Mouse (Mus musculus) adrenal gland, postnatal 4 days (tissue): Measurements from ENCODE around the gene Ssh3. TPM values are rescaled to one million over a fixed set of nuclear protein-coding genes. Genes with fewer than 3 reads are reported as not detected.

Experiments used
- DNase-seq, 2 experiments: peaks; one replicate each; pipeline ENCODE4 v3.0.0; 2021 to 2022; ENCODE audit warnings: low spot score in 2 of 2, mixed read lengths in 2 of 2
- long read RNA-seq, 2 experiments: library from polyadenylated mRNA; stranded (forward); transcript quantifications; one replicate each; pipeline ENCODE4 v2.0.0; 2021
- total RNA-seq, 2 experiments: library from RNA; stranded (reverse); gene quantifications; 2 replicates each; pipeline ENCODE4 v1.2.3; 2021

Ssh3 gene
- 10 to 100 TPM; 37.6 to 40.9 TPM for total RNA-seq
- long read RNA-seq, experiment 1, partial matches to known transcripts: 0 of 6 reads
- long read RNA-seq, experiment 1, other reads (novel, unspliced or antisense): 3 of 6 reads
- long read RNA-seq, experiment 2, transcript Ssh3-202 (14 exons, 2,705 nt): major isoform, 9 of 16 reads
- long read RNA-seq, experiment 2, partial matches to known transcripts: 0 of 16 reads
- long read RNA-seq, experiment 2, other reads (novel, unspliced or antisense): 2 of 16 reads

- DNase-seq: peak; percentile 39 to 40
These were observed at the start of gene Ssh3 for GRCm38 (mm10) chr19:4268566-4269361. Gene Ssh3 (minus strand): TSS chr19:4269180.

GRCm38 (mm10) chr19:4317181-4317580 is 48.2 kb upstream of the Ssh3 start:
- no peak for DNase-seq

- no peak for DNase-seq
These were observed 46.4 kb upstream of the Ssh3 start for GRCm38 (mm10) chr19:4315223-4315944.

DNA sequence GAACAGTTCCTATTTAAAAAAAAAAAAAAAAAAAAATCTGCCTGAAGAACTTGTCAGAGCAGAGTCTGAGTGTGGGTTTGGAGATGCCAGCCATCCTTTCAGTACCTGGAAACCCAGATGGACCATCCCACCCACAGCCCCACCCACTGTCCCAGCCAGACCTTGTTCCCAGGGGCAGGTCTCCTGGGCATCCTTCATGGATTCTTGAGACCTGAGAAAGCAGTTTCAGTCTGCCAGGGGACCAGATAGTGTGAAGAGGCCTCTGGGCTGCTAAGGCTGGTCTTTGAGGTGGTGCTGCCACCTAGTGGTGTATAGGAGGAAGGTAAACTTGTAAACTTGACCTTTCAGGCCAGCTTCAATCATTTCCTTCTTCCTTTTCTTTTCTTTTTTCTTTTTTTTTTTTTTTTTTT is 40.8 kb upstream of the Ssh3 start:
- no peak for DNase-seq

DNA sequence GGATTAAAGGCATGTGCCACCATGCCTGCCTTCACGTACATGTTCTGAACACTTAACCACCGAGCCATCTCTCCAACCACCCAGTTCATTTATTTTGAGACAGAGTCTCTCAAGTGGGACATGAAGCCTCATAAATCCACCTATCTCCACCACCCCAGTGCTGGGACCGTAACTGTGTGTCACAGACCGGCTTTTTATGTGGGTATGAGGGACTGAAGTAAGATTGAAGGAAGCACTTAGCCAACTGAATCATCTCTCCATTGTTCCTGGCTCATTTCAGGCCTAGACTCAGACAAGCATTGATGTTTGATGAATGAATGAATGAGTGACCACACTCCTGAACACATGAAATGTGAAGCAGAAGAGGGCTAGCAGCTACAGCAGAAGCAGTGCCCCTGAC is 40.3 kb upstream of the Ssh3 start:
- DNase-seq: no peak

DNA sequence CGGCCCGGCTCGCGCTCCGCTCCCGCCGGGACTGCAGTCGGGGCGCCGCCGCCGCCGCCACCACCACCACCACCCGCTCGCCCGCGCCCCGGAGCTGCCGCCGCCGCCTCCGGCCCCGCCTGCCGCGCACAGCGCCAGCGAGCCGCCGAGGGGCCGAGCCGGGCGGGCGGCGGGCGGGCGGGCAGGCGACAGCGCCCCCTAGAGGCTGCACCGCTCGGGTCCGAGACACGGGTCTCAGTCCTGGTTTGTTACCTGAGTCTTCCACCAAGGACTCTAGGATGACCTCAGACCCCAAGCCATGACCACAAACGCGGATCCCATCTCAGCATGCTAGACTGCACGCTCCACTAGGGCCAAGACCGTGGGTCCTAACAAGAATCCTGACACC is 37.2 kb upstream of the Ssh3 start, which contains the start of gene Grk2:
Grk2 (minus strand) TSS at position 33 of the 388 bp plus-strand sequence.
- DNase-seq: peak; percentile 51 to 65

DNA sequence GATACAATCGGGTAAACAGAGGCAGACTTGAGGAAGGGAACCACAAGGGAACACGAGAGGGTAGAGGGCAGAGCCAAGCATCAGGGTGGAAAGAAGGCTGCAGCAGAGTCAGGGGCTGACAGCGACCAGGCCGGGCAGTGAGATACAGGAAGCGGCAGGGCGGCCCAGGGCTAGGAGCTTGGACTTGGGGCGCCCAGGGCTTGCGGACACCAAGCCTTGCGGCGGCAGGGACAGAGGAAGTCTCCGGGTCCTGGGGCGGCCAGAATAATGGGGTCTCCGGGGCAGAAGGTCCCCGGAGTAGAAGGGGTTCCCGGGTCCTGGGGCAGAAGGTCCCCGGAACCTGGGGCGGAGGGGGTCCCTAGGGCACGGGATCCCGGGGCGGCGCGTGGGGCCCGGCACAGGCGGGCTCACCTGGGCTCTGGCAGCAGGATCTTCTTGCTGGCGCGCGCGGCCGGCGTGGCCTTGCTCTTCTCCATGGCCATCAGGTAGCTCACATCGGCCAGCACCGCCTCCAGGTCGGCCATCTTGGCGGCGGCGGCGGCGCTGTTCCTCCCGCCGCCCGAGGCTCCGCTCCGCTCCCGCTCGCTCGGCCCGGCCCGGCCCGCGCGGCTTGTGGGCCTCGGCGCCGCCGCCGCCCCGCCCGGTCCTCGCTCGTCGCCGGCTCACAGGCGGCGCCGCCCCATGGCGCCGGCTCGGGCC is 36.7 kb upstream of the Ssh3 start:
- no peak for DNase-seq

DNA sequence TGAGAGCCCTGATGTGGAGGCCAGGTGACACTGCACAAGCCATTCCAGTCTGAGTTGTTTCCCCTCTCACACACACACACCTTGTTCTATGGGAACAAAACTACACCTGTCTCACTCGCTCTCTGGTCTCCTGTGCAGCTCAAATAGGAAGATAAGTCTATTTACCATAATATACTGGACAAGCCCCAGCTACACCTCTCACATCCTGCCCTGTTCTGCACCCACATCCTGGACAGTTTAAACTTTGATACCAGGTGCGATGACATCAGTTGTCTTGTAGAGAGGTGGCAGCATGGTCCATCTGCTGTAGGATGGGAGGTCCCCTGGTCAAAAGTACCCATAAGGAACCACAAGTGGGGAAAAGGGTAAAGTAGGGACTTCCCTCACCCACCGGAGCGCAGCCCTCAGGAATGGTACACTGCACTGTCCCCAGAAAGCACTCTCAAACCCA is 35.9 kb upstream of the Ssh3 start:
- DNase-seq: no peak

DNA sequence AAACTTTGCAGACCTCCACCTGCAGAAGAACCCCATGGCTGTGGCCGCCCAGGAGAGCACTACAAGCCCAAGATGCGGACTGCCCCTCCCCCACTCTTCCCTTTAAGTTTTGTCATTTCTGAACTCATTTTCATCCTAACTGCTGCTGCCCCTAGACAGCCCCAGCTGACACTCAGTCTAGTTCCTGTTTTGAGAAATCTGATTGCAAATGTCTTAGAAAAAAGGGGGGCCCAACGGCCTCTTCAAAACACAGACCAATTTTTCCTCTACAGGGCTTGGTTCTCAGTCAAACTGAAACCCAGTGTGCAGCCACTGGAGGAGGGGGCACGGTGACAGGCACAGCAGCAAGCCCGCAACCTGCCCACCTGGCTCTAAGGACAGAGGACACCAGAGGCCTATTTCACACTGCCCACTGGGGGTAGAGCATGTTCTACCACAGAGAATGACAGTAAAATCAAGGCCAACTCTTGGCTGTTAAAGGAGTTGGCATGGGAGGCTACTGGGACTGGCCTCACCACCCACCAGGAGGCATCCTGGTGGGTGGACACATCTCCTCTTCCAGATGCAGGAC is 35.4 kb upstream of the Ssh3 start:
- no peak for DNase-seq

DNA sequence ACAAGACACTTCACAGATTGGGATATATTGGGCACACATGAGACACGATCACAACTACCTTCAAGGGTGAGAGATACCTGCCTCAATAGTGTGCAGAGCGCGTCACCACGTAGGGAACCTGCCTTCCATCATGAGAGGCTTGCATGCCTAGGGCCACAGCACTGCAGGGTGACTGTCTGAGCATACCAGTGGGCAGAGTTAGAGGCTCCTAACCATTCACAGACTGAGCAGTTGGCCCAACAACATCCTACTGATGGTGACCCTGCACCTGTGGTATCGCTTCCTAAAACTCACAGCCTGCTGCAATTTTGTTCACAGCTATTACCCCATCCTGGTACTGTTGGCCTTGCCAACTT is 34.6 kb upstream of the Ssh3 start:
- DNase-seq: no peak

GRCm38 (mm10) chr19:4302936-4303639 is 34.1 kb upstream of the Ssh3 start:
- no peak for DNase-seq

DNA sequence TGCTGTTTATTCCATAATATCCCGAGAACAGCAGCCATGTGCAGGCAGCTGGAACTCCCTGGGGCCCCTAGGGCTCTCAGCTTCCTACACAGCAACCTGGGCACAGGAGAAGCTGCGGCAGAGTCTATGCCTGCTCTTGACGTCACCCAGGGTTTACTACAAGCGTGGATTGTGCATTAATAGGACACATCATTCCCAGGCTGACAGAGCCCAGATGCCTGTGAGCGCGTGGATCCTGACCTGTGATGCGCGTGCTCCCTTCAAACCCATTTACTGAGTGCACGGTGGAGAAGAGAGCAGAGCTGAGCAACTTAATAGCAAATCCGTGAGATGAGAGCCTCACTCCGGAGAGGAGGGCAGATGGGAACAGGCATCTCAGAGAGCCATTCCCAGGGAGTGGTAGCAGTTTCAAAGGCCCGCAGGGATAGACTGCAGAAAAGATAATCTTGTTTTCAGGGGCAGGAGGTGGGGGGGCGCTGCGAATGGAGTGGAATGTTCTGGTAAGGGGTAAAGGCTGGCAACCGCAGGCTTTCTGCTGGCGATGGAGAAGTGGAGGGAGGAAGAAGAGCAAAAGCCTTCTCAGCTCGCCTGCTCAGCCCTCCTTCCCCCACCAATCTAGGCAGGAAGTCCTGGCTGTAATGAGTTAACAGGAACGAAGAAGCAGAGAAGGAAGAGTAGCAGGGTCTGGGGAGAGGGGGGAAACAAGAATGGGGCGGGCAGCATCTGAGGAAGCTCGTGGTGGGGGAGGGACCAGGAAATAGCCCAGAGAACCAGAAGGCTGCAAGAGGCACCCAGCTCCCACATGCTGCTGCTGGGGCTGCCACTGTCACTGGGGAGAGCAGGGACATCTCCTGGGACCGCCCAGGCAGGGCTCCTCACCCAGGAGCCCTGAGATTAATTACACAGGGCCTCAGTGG is 33.0 kb upstream of the Ssh3 start:
- DNase-seq: no peak

GRCm38 (mm10) chr19:4300852-4301734 is 32.1 kb upstream of the Ssh3 start:
- no peak for DNase-seq

- DNase-seq: no peak
These were observed 31.3 kb upstream of the Ssh3 start for GRCm38 (mm10) chr19:4300271-4300704.

GRCm38 (mm10) chr19:4299574-4300270 is 30.7 kb upstream of the Ssh3 start:
- DNase-seq: no peak

DNA sequence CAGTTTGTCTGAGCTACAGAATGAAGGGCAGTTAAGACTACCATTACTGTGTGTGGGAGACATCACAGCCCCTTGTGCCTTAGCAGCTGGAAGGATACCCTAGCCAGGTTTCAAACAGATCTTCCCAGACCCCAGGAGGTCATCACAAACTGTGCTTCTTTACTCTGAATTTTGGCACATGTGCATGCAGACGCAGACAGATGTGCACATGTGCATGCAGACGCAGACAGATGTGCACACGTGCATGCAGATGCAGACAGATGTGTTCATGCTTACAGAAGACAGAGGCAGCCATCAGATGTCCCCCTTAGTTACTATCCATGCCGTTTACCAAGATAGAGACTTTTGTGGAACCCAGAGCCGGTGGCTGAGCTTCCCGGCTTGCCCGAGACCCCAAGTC is 30.1 kb upstream of the Ssh3 start:
- DNase-seq: no peak

DNA sequence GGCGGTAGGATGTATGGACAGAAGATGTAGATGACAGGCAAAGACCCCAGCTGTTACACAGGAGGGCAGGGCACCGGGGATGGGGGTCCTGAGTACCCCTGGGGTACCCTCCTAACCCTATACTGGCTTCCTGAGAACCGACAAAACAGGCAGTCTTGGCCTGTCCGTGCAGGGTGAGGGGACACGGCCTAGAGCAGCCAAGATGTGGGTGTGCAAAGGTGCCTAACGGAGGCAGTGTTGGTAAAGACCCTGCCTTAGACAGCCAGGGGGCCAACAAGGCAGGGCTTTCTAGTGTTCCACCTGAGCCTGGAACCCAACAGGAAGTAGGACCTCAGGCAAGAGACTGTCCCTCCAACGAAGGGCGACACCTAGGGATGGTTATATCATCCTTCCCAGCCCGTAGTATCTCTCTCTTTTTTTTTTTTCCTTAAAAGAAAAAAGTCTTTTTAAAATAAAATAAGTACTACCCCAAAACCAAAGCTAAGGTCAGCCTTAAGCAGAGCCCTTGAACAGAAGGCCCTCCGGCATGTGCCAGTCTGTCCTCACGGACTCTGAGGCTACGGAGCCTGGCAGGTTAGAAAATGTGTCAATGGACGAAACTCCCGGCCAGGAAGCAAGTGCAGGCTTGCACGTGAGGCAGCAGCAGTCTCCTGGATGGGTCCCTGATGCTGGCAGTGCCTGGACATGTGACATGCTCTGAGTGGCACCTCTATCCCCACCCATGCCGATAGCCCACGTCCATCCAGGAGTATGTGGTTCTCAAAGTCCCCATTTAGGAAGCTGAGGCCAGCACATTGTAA is 29.5 kb upstream of the Ssh3 start:
- no peak for DNase-seq
